Mouse (Mus musculus) kidney, postnatal 4 days (tissue): ENCODE data around the gene Mrgpra4.

ENCODE experiments used
- DNase-seq, 2 experiments: peaks; one replicate each; pipeline ENCODE4 v3.0.0; 2021; ENCODE audit warnings: mixed read lengths in 2 of 2

Gene Mrgpra4

GRCm38 (mm10) chr7:47981995-47982394 lies at the start of gene Mrgpra4:
Gene Mrgpra4 (minus strand): TSS chr7:47982095.
- DNase-seq = no peak

- DNase-seq = no peak
Measured at GRCm38 (mm10) chr7:48027497-48027896, 45.6 kb upstream of the Mrgpra4 start, which contains the start of gene Mrgprx1. Gene Mrgprx1 (minus strand): TSS chr7:48027597.

GRCm38 (mm10) chr7:48017874-48018273 lies 36.0 kb upstream of the Mrgpra4 start:
- no peak for DNase-seq

GRCm38 (mm10) chr7:47995689-47996088 lies 13.8 kb upstream of the Mrgpra4 start:
- DNase-seq = no peak

GRCm38 (mm10) chr7:47986752-47987151 lies 4.9 kb upstream of the Mrgpra4 start:
- no peak for DNase-seq
